Mouse (Mus musculus) urinary bladder, adult 2 months (tissue): ENCODE data around the gene Magi1. TPM values are rescaled to one million over a fixed set of nuclear protein-coding genes. Genes with fewer than 3 reads are reported as not detected.

Experiments used
- DNase-seq: peaks from one replicate; pipeline ENCODE4 v3.0.0; 2022; ENCODE audit warnings: low spot score
- polyA plus RNA-seq: library from polyadenylated mRNA; depleted of rRNA; stranded (reverse); fragments of >200 nt; gene quantifications from 2 replicates; pipeline ENCODE4 v1.2.3, GENCODE M21; 2012

Magi1 gene
- polyA plus RNA-seq, 1 experiment, result 9.6 TPM

DNA sequence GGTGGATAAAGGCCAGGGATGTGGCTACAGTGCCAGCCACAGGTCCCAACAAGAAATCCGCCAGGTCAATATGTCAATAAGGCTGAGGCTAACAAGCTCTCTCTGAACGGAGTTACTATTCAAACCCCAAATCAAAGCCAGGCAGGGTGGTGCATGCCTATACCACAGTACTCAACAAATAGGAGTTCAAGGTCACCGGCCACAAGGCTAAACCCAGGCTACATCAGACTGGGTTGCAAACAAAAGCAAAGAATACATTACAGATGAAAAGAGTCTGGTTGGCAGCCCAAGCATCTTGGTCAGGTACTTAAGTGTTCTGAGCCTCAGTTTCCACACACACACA is 25.9 kb downstream of the Magi1 start:
- no peak for DNase-seq

DNA sequence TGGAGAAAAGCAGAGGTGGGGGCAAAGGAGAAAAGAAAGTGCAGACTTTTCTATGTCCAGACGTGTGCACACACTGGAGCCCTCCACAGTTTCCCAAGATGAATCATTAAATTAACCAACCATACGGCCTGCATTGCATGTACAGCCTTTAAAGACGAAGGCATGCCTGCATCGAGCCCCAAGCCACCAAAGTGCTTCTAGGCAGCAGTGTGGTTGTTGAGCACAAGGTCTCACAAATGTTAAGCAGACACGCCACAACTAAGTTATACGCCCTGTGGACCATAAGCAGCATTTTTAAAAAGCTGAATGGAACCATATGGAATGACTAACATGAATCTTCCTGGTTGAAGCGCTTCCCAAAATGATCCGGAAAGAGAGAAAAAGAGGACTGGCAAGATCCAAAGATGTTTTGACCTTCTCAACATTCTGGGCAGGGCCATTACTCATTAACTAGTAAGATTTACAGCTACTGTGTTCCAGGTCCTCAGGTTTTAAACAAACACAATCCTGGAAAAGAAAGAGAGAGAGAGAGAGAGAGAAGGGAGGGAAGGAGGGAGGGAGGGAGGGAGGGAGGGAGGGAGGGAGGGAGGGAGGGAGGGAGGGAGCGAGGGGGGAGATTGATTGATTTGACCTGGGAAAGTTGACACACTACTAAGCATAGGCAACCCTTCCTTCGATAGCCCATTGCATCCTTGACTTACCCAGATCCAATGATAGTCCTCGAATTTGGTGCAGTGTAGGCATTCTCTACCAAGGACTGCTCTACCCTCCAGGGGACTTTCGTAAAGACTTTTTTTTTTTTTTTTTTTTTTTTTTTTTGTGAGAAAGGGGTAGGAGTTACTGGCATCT is 26.5 kb downstream of the Magi1 start:
- DNase-seq, result no peak

DNA sequence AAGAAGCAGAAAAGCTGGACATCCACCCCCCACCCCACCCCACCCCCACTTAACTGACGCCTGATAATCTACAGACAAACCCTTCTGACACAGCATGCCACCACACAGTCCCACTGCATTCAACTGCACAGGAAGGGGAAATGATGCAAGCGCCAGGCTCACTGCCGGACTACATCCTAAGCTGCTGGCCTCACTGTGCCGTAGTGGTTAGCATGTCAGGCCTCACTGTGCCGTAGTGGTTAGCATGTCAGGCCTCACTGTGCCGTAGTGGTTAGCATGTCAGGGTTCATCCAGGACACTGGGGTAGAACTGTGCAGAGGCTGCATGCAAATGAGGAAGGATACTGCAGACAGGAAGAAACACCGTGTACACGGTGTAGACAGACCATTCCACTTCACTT is 29.8 kb downstream of the Magi1 start:
- no peak for DNase-seq

- no peak for DNase-seq
These were observed 32.3 kb downstream of the Magi1 start for GRCm38 (mm10) chr6:94251358-94251945.

DNA sequence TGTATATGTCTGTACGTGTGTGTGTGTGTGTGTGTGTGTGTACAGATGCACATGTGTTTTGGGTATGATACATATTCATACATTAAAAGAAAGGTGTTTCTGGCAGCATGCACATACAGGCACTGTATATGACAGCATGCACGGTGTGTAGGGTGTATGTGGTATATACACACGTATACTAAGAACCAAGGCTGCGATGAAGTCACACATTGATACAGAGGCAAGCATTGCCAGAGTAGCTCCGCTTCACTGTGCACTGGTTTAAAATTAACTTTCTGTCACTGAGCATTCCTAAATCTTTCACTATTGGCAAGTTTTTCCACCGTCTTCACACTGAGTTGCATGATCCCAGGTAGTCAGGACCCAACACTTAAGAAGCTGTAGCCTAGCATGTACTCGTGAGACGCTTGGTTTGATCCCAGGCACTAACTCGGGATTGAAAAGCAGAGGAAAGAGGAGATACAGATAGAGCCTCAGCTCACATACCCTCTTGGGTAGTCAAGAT is 34.4 kb downstream of the Magi1 start:
- DNase-seq, result no peak

- DNase-seq, result no peak
These were observed 42.5 kb downstream of the Magi1 start for GRCm38 (mm10) chr6:94241251-94241650.

- DNase-seq, result no peak
These were observed 45.1 kb downstream of the Magi1 start for GRCm38 (mm10) chr6:94238643-94239042.

DNA sequence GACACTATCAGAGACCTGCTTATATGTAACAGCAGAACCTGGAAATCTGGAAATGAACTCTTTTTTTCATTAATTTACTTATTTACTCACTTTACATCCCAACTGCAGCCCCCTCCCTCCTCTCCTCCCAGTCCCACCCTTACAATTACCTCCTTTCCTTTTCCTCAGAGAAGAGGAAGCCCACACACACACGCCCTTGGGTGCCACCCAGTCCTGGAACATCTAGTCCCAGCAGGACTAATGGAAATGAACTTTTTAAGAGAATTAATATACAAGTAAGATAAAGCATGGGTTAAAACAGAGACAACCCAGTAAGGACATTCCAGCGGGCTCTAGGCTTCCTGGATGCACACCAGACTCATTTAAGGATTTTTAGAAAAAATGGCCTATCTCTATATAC is 46.8 kb downstream of the Magi1 start:
- DNase-seq, result no peak

GRCm38 (mm10) chr6:94232243-94232785 is 51.4 kb downstream of the Magi1 start:
- no peak for DNase-seq

DNA sequence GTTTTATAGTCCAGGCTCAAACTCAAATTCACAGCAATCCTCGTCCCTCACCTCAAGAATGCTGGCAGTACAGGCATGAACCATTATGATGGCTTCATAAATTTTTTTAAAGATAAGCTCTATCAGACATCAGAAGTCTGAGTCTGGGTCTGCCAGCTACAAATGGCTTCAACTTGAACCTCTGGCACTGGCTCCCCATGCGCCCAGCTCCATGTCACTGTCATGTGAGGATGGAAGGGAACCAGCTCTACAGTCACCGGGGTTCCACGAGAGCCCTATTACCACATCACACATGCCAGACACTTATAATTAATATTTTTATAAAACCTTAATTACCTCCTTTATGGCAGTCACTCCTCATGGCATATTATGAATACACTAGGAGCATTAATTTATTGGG is 51.9 kb downstream of the Magi1 start:
- no peak for DNase-seq

DNA sequence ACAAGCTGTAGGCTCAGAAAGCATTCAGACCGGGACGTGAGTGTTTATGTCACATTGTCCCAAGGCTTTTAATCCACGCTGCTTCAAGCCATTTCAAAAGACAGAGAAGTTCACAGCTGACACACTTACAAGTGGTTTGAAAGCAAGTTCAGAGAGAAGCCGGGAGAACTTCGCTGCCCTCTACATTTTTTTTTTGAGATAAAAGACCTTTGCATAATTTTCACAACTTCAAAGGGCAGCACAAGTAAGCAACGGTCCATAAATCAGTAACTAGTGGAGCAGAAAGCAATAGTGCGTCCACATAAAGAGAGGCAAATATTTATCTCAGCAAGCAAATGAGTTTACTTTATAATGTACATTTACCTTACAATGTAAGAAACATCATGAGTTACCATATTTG is 52.4 kb downstream of the Magi1 start:
- DNase-seq, result no peak

- no peak for DNase-seq
These were observed 52.8 kb downstream of the Magi1 start for GRCm38 (mm10) chr6:94230918-94231317.

DNA sequence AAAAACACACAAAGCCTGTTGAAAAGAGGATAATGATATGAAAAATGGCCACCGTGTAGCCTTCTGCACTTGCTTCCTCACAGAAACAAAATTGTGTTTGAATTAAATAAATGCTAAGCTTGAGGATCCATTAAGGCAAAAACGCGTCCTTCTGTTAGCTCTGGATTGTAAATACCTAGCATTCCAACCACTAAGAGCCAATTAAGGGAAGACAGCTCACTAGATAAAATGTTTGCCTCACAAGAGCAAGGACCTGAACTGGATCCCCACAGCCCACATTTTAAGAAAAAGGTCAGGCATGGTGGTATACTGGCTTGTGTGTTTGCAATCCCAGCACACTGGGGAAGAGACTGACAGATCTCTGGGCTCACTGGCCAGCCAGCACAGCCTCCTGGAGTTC is 53.6 kb downstream of the Magi1 start:
- no peak for DNase-seq

DNA sequence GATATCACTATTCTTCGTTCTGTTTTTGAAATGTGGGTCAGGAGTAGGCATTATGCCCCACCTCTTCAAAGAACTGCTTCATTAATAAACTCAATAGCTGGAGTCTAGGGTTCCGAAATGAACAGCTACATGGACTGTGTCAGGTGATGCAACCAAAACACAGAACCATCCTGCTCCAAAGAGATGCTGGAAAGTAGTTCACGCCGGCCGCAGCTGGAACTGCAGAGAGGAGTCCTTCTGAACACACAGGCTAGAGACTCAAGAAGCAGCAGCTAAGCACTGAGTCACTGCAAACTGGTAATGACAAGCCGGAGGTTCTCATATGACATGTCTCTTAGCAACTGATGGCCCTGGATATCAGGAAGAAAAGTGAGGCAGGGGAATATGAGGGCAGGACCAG is 57.5 kb downstream of the Magi1 start:
- no peak for DNase-seq

- no peak for DNase-seq
These were observed 57.9 kb downstream of the Magi1 start for GRCm38 (mm10) chr6:94225832-94226231.

GRCm38 (mm10) chr6:94225091-94225490 is 58.6 kb downstream of the Magi1 start:
- DNase-seq, result no peak

- no peak for DNase-seq
These were observed 61.5 kb downstream of the Magi1 start for GRCm38 (mm10) chr6:94222253-94222652.

DNA sequence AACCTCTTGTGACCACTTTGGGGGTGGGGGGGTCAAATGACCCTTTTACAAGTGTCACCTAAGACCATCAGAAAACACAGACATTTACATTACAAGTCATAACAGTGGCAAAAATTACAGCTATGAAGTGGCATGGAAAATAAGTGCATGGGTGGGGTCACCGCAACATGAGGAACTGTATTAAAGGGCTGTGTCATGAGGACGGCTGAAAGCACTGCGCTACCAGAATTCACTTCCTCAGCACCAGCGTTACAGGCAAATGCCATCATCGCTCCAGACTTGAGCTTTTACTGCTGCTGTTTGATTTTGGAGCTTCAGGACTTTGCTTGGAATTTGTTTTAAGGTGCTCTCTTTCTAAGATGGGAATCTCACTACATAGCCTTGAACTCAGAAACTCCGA is 62.0 kb downstream of the Magi1 start:
- DNase-seq, result no peak

DNA sequence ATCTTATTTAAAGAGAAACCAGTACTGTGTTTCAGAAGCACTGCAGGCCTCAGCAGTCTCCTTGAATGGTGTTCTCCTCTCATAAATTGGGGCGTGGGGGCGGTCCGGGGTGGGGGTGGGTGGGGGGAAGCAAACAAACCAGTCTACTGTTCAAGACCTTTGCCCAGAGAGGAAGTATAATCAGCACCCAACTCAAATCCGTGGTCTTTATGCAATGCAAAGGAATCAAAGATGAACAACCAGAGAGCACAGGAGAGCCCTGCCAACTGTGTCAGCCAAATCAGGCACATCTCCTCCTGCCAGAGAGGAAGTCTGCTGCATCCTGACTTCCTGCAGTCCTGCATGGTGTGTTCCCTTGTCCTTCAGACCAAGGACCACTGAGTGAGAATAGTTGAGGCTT is 65.6 kb downstream of the Magi1 start:
- DNase-seq, result no peak

GRCm38 (mm10) chr6:94215834-94216233 is 67.9 kb downstream of the Magi1 start:
- DNase-seq, result no peak

- DNase-seq, result no peak
These were observed 68.7 kb downstream of the Magi1 start for GRCm38 (mm10) chr6:94214895-94215538.

- DNase-seq, result no peak
These were observed 77.8 kb downstream of the Magi1 start for GRCm38 (mm10) chr6:94205926-94206325.
